Mouse (Mus musculus) testis, adult 2 months (tissue): ENCODE data around the gene Pfn3.
A peak's percentile ranks its signal among the peaks of the same experiment; 100 is the strongest.

Source experiments
- CTCF ChIP-seq: fragments of 200-500 bp; IDR thresholded peaks from 2 replicates; pipeline ENCODE4 v1.5.1; 2012; ENCODE audit warnings: low read depth, mild to moderate bottlenecking, inconsistent platforms, low read length, moderate library complexity; ENCODE audit not compliant: control insufficient read depth, insufficient read depth, insufficient replicate concordance
- POLR2A ChIP-seq: fragments of 200-500 bp; IDR thresholded peaks from 2 replicates; pipeline ENCODE4 v1.6.1; 2012; ENCODE audit warnings: low read depth, mild to moderate bottlenecking, inconsistent platforms, low read length, moderate library complexity; ENCODE audit not compliant: control insufficient read depth

- TF ChIP-seq CTCF (peak; percentile 71; the same call in 1 of the 2 replicates), POLR2A (no peak; the same call in 1 of the 2 replicates)
These were observed 6.1 kb upstream of the Pfn3 start for GRCm38 (mm10) chr13:55420933-55421800.
